Mouse (Mus musculus): ENCODE measurements around the gene Nme7.

Nme7 gene

GRCm38 (mm10) chr1:164461726-164462125 is 157.8 kb downstream of the Nme7 start:
- DNase-seq = peak; percentile 51

GRCm38 (mm10) chr1:164467406-164467805 is 163.5 kb downstream of the Nme7 start:
- DNase-seq = no peak

- no peak for DNase-seq
These were observed 164.4 kb downstream of the Nme7 start for GRCm38 (mm10) chr1:164468329-164468728.

GRCm38 (mm10) chr1:164470985-164471384 is 167.1 kb downstream of the Nme7 start:
- no peak for DNase-seq

- no peak for DNase-seq
These were observed 167.7 kb downstream of the Nme7 start for GRCm38 (mm10) chr1:164471632-164472031.

GRCm38 (mm10) chr1:164473398-164473797 is 169.5 kb downstream of the Nme7 start:
- no peak for DNase-seq

- no peak for DNase-seq
These were observed 170.4 kb downstream of the Nme7 start for GRCm38 (mm10) chr1:164474310-164474709.

- DNase-seq = no peak
These were observed 171.0 kb downstream of the Nme7 start for GRCm38 (mm10) chr1:164474778-164475511.

- DNase-seq = no peak
These were observed 172.0 kb downstream of the Nme7 start for GRCm38 (mm10) chr1:164475895-164476294.

- DNase-seq = no peak
These were observed 177.1 kb downstream of the Nme7 start for GRCm38 (mm10) chr1:164480755-164481644.

- DNase-seq = no peak
These were observed 177.9 kb downstream of the Nme7 start for GRCm38 (mm10) chr1:164481645-164482354.

GRCm38 (mm10) chr1:164482833-164483232 is 178.9 kb downstream of the Nme7 start:
- DNase-seq = no peak

- no peak for DNase-seq
These were observed 179.8 kb downstream of the Nme7 start for GRCm38 (mm10) chr1:164483728-164484127.
